Mouse (Mus musculus) limb, embryonic 11.5 days (tissue): ENCODE measurements around the gene Myh7b. TPM values are rescaled to one million over a fixed set of nuclear protein-coding genes. Genes with fewer than 3 reads are reported as not detected.

Experiments used
- ATAC-seq: fragments of 200-750 bp; cut with Nextera tagmentation; 2 replicates; pipeline ENCODE4 v1.8.0; 2017; ENCODE audit warnings: low read depth; ENCODE audit not compliant: insufficient number of reproducible peaks, low FRiP score, low TSS enrichment
- DNase-seq: peaks from one replicate; pipeline ENCODE4 v3.0.0-alpha.2; 2015; ENCODE audit warnings: low spot score
- H3K27ac ChIP-seq: fragments of 300-500 bp; sonication (generic); replicated peaks from 2 replicates; pipeline ENCODE4 v1.5.1; 2014; ENCODE audit warnings: low read depth, mild to moderate bottlenecking, low read length
- H3K27me3 ChIP-seq: fragments of 300-500 bp; sonication (generic); 2 replicates; pipeline ENCODE4 v1.6.1; 2014; ENCODE audit warnings: mild to moderate bottlenecking, low read length, mixed read lengths; ENCODE audit not compliant: control insufficient read depth, insufficient read depth
- H3K36me3 ChIP-seq: fragments of 300-500 bp; sonication (generic); 2 replicates; pipeline ENCODE4 v1.6.1; 2014; ENCODE audit warnings: mild to moderate bottlenecking, low read length, moderate library complexity, mixed read lengths; ENCODE audit not compliant: control insufficient read depth, insufficient read depth
- H3K4me1 ChIP-seq: fragments of 300-500 bp; sonication (generic); 2 replicates; pipeline ENCODE4 v1.6.1; 2014; ENCODE audit warnings: low read length, mixed read lengths; ENCODE audit not compliant: control insufficient read depth, insufficient read depth
- H3K4me2 ChIP-seq: fragments of 300-500 bp; sonication (generic); 2 replicates; pipeline ENCODE4 v1.6.1; 2014; ENCODE audit warnings: low read depth, mild to moderate bottlenecking, moderate library complexity; ENCODE audit not compliant: severe bottlenecking
- H3K4me3 ChIP-seq: fragments of 300-500 bp; sonication (generic); 2 replicates; pipeline ENCODE4 v1.5.1; 2014; ENCODE audit warnings: low read depth, low read length
- H3K9ac ChIP-seq: fragments of 300-500 bp; sonication (generic); 2 replicates; pipeline ENCODE4 v1.6.1; 2014; ENCODE audit warnings: mild to moderate bottlenecking, low read length
- H3K9me3 ChIP-seq: fragments of 300-500 bp; sonication (generic); 2 replicates; pipeline ENCODE4 v1.6.1; 2016; ENCODE audit warnings: low read length; ENCODE audit not compliant: control insufficient read depth
- WGBS: fragments of 180-500 bp; shearing (Covaris S2); extraction: QIAGEN DNeasy Blood & Tissue Kit; methylation state at CpG from one replicate; pipeline ENCODE4 v1.1.7; 2014; 5-methylcytosine and 5-hydroxymethylcytosine counted together
- polyA plus RNA-seq: library from polyadenylated mRNA; unstranded; fragments of >200 nt; fragmentation: Nextera tagmentation; extraction: Ambion mirVana; gene quantifications from 2 replicates; pipeline ENCODE4 v1.2.1, GENCODE M21; 2014

Myh7b gene
- polyA plus RNA-seq, 1 experiment from 2014 or later, result 0.67 TPM

- DNase-seq (no peak), ATAC-seq (no peak)
- Histone ChIP-seq H3K4me1 (no peaks in the 10 kb centered on the region), H3K36me3 (no peaks in the 10 kb centered on the region), H3K27ac (no peak overlapping the region), H3K9ac (no peak overlapping the region), H3K4me3 (no peak overlapping the region), H3K9me3 (no peaks in the 10 kb centered on the region), H3K4me2 (no peak overlapping the region), H3K27me3 (no peaks in the 10 kb centered on the region)
- 84% methylated on average over 3 of the region's 3 CpGs for WGBS
Observed at GRCm38 (mm10) chr2:155580331-155580730, 30.7 kb upstream of the Myh7b start.

- Histone ChIP-seq H3K36me3 (no peaks in the 10 kb centered on the region), H3K4me3 (no peak overlapping the region), H3K27me3 (no peaks in the 10 kb centered on the region), H3K4me2 (no peak overlapping the region), H3K4me1 (no peaks in the 10 kb centered on the region), H3K9me3 (no peaks in the 10 kb centered on the region), H3K9ac (no peak overlapping the region), H3K27ac (no peak overlapping the region)
- no peak for ATAC-seq
- no peak for DNase-seq
- WGBS, result 73% methylated on average over 4 of the region's 4 CpGs
Observed at GRCm38 (mm10) chr2:155582384-155582995, 28.5 kb upstream of the Myh7b start.

DNA sequence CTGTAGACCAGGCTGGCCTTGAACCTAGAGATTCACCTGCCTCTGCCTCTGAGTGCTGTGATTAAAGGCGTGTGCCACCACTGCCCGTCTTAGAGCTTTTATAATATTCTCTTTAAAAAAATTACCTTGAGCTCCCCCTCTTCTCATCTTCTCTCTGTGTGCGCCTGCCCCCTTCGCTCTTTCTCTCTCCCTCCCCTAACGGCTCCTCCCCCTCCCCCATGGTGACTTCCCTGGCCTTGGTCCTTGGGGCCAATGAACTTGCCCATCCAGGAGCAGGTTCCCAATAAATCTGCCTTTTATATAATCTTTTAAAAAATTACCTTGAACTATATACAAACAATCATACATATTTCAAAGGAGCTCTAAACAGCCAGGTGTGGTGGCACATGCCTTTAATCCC, 28.0 kb upstream of the Myh7b start:
- Histone ChIP-seq H3K4me2 (no peak overlapping the region), H3K9me3 (no peaks in the 10 kb centered on the region), H3K4me1 (no peaks in the 10 kb centered on the region), H3K9ac (no peak overlapping the region), H3K36me3 (no peaks in the 10 kb centered on the region), H3K4me3 (no peak overlapping the region), H3K27ac (no peak overlapping the region), H3K27me3 (no peaks in the 10 kb centered on the region)
- 85% methylated on average over 5 of the region's 5 CpGs for WGBS
- DNase-seq (no peak), ATAC-seq (no peak)

GRCm38 (mm10) chr2:155583927-155584530, 27.0 kb upstream of the Myh7b start:
- 47% methylated on average over 5 of the region's 5 CpGs for WGBS
- no peak overlapping the region for H3K9ac ChIP-seq
- H3K27ac ChIP-seq, result no peak overlapping the region
- DNase-seq, result peak; percentile 72
- H3K4me3 ChIP-seq, result no peak overlapping the region
- H3K27me3 ChIP-seq, result no peaks in the 10 kb centered on the region
- H3K36me3 ChIP-seq, result no peaks in the 10 kb centered on the region
- no peak overlapping the region for H3K4me2 ChIP-seq
- ATAC-seq, result no peak
- no peaks in the 10 kb centered on the region for H3K4me1 ChIP-seq
- no peaks in the 10 kb centered on the region for H3K9me3 ChIP-seq

GRCm38 (mm10) chr2:155585082-155585481, 25.9 kb upstream of the Myh7b start:
- Histone ChIP-seq H3K9ac (no peak overlapping the region), H3K4me3 (no peak overlapping the region), H3K4me1 (no peaks in the 10 kb centered on the region), H3K9me3 (no peaks in the 10 kb centered on the region), H3K36me3 (no peaks in the 10 kb centered on the region), H3K4me2 (no peak overlapping the region), H3K27ac (no peak overlapping the region), H3K27me3 (no peaks in the 10 kb centered on the region)
- ATAC-seq (no peak), DNase-seq (no peak)
- WGBS, result 85% methylated on average over 9 of the region's 9 CpGs

DNA sequence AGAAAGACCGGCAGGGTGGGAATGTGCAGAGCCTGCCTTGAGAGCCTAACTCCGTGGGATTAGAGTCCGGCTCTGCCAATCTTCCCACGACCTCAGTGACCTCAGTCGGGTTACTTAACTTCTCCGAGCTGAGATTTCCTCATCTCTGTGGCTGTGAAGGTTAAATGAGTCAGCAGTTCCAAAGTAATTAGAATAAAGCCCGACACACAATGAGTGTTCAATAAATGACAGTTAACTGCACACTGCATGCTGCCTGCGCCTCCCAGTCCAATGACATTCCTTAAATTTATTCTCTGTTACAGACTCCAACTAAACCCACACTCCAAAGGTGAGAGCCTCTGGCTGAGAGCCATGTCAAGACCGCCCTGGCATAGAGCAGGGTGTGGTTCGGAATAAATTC, 25.5 kb upstream of the Myh7b start:
- ATAC-seq (no peak), DNase-seq (no peak)
- no peak overlapping the region for H3K4me2 ChIP-seq
- no peaks in the 10 kb centered on the region for H3K9me3 ChIP-seq
- H3K27me3 ChIP-seq, result no peaks in the 10 kb centered on the region
- no peak overlapping the region for H3K9ac ChIP-seq
- H3K4me3 ChIP-seq, result no peak overlapping the region
- H3K27ac ChIP-seq, result no peak overlapping the region
- 75% methylated on average over 10 of the region's 10 CpGs for WGBS
- no peaks in the 10 kb centered on the region for H3K36me3 ChIP-seq
- H3K4me1 ChIP-seq, result no peaks in the 10 kb centered on the region

DNA sequence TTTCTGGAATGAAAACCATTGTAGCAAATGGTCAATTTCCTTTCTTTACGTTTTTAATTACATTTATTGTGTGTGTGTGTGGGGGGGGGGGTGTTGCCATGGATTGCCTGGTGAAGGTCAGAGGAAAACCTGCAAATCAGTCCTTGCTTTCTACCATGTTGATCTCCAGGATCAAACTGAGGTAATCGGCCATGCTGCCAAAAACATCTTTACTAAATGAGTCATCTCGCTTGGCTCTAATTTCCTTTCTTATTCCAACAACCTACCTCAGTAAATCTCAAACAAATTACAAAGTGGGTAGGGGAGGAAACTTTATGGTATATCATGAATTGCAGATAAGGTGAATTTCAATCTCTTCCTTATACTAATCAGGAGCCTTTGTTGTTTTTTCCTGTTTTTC, 22.9 kb upstream of the Myh7b start:
- Histone ChIP-seq H3K9ac (no peak overlapping the region), H3K27ac (no peak overlapping the region), H3K4me3 (no peak overlapping the region), H3K9me3 (no peaks in the 10 kb centered on the region), H3K27me3 (no peaks in the 10 kb centered on the region), H3K36me3 (no peaks in the 10 kb centered on the region), H3K4me1 (no peaks in the 10 kb centered on the region; the same call in 1 of the 2 replicates), H3K4me2 (no peak overlapping the region)
- 75% methylated on average over 3 of the region's 3 CpGs for WGBS
- ATAC-seq (no peak), DNase-seq (no peak)

- Histone ChIP-seq H3K4me1 (no peaks in the 10 kb centered on the region; the same call in 1 of the 2 replicates), H3K36me3 (no peaks in the 10 kb centered on the region), H3K27ac (no peak overlapping the region), H3K27me3 (no peaks in the 10 kb centered on the region), H3K4me3 (no peak overlapping the region), H3K4me2 (no peak overlapping the region), H3K9me3 (no peaks in the 10 kb centered on the region), H3K9ac (no peak overlapping the region)
- WGBS, result 79% methylated on average over 6 of the region's 6 CpGs
- ATAC-seq (no peak), DNase-seq (no peak)
Observed at GRCm38 (mm10) chr2:155589521-155589920, 21.5 kb upstream of the Myh7b start.

- Histone ChIP-seq H3K4me2 (no peak overlapping the region), H3K9me3 (no peaks in the 10 kb centered on the region), H3K36me3 (no peaks in the 10 kb centered on the region), H3K4me3 (no peak overlapping the region), H3K27me3 (no peaks in the 10 kb centered on the region), H3K9ac (no peak overlapping the region), H3K4me1 (no peaks in the 10 kb centered on the region; the same call in 1 of the 2 replicates), H3K27ac (no peak overlapping the region)
- 91% methylated on average over 2 of the region's 2 CpGs for WGBS
- no peak for DNase-seq
- ATAC-seq, result no peak
Observed at GRCm38 (mm10) chr2:155590876-155591275, 20.1 kb upstream of the Myh7b start.
